Mouse (Mus musculus) MEL-GATA-1-ER (cell line): ENCODE results near the gene 3830406C13Rik.
"Not testable (repeated sequence)": the region's sequence is repeated elsewhere in the genome, so short reads cannot be mapped to it uniquely, and the experiment has no call there.

Experiments used
- DNase-seq: peaks from one replicate; pipeline ENCODE4 v3.0.0-alpha.2; 2012; ENCODE audit warnings: low read depth; ENCODE audit errors: extremely low read depth

The 3830406C13Rik gene

DNA sequence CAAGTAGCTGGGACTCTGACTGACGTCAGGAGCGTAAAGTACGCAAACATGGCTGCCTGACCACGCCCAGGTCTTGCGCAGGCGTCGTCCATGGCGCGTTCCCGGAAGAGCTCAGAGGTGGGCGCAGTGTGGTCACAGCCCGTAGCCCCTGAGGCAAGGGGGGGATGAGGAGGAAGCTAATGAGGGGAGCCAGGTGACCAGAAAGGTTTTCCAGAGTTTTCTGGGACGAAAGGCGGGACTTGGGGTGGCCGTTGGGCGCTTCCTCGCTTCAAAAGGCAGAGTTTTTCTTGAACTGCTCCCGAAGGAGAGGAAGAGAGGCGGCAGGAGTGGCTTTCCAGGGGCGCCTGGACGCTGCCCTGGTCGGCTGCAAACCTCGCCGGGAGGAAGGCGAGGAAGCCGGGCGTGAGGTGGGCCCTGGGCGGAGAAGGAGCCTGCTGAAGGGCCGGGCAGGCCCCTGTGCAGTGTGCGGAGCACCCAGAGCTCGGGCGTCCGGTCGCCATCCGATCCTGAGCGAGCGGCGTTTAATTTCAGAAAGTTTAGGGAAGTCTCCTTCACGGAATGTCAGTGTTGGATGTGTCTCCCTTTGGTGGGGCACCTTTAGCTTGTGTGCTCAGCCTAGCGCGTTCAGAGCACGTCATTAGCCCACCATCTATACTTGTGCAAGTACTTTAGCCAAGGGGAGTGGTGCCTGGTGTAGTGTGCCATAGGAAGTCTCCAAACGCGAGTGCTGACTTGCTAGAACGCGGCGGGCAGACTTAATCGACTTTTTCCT lies at the start of gene 3830406C13Rik:
Gene 3830406C13Rik (plus strand): TSS at position 33 of the 772 bp plus-strand sequence.
- peak; percentile 47 for DNase-seq

DNA sequence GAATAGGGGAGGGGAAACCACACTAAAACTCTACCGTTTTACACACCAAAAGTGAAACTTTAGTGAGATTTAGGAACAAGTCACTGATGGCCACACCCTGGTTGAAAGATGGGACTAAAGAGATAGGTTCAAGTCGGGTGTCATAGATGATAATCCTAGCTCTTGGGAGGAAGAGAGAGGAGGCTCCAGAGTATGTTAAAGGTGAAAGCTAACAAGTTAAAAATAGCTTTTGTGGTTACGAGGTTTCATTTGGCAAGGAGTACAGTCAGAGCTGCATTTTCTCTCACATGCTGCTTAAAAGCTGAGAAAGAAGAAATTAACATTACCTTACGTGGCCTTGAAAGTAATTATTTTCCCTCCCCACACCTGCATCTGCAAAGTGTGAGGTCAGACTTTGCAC lies 40.2 kb upstream of the 3830406C13Rik start:
- DNase-seq, result no peak

GRCm38 (mm10) chr14:12276031-12276430 lies 7.9 kb upstream of the 3830406C13Rik start:
- no peak for DNase-seq

GRCm38 (mm10) chr14:12283641-12284040 lies 332 bp upstream of the 3830406C13Rik start, which contains the start of gene Gm49355:
Gene Gm49355, plus strand, starts transcription at chr14:12283976.
- DNase-seq, result no peak

- DNase-seq, result not testable (repeated sequence)
Observed at GRCm38 (mm10) chr14:12289747-12290146, 5.8 kb downstream of the 3830406C13Rik start.

DNA sequence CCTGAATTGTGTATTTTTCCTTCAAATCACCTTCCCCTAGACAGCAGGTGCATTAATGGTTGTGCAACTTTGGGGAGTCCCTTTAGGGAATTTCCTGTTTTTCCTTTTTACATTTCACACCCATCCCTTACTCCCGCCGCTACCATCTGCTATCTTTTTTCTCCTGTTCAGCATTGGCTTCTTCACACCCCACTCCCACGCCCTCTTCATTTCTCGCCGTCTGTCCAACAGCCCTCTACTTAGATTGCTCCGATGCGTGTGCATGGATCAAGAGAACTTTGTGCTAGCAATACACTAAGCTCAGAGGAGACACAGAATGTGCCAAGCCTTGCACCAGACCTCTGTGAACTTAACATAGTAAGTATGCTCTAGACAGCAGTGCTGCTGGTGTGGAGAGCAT lies 12.4 kb downstream of the 3830406C13Rik start:
- no peak for DNase-seq

DNA sequence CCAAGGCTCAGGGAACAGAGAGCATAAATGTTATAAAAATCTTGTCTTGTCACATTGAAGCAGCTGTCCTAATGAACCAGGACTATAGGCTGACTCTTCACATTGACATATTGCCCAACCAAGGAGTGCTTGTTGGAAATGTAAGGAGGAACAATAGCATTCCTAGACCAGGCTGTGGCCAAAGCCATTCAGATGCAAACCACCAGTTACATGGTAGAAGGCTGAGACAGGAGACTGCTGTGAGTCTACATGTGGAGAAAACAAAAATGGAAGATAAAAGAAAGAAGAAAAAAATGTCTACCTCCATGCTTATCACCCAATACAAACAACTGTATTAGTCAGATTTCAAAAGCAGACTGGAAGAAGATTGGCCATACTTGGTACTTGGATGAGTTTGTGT lies 15.2 kb downstream of the 3830406C13Rik start:
- no peak for DNase-seq

GRCm38 (mm10) chr14:12299654-12300053 lies 15.7 kb downstream of the 3830406C13Rik start:
- no peak for DNase-seq

DNA sequence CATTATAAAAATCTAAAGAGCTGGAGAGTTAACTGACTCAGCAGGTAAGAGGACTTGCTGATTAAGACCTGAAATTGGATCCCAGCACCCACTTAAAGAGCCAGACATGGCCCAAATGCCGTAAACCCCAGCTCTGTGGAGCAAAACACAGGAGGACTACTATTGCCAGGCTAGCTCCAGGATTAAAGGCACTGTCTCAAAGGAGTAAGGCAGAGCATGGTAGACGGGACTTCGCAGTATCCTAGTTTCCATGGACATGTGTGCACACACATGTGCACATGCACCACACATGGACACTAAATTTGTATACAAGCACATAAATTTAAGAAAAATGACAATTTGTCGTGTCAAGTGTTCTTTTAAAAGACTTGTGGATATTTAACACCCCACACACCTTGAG lies 16.3 kb downstream of the 3830406C13Rik start:
- no peak for DNase-seq

- DNase-seq, result no peak
Observed at GRCm38 (mm10) chr14:12300677-12301076, 16.7 kb downstream of the 3830406C13Rik start.

GRCm38 (mm10) chr14:12303106-12303505 lies 19.1 kb downstream of the 3830406C13Rik start:
- no peak for DNase-seq

DNA sequence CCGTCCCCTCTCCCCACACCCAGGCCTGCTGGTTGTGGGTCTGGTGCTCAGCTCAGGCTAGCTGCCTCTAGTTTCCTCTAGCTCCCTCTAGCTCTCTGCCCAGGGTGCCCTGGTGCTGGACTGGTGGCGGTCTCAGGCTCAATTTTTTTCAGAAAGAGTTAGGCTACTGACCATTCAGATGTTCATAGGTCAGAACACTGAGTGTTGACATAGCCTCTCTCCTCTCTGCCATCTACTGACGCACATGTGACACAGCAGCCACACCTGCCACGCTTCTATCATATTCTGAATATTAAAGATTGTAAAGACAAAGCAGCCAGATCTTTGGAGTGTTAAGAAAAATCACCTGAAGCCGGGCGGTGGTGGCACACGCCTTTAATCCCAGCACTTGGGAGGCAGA lies 49.6 kb downstream of the 3830406C13Rik start:
- no peak for DNase-seq

GRCm38 (mm10) chr14:12334925-12335324 lies 51.0 kb downstream of the 3830406C13Rik start:
- DNase-seq, result no peak

GRCm38 (mm10) chr14:12337421-12337997 lies 53.5 kb downstream of the 3830406C13Rik start:
- DNase-seq, result no peak

GRCm38 (mm10) chr14:12337998-12338809 lies 54.2 kb downstream of the 3830406C13Rik start:
- DNase-seq, result no peak

DNA sequence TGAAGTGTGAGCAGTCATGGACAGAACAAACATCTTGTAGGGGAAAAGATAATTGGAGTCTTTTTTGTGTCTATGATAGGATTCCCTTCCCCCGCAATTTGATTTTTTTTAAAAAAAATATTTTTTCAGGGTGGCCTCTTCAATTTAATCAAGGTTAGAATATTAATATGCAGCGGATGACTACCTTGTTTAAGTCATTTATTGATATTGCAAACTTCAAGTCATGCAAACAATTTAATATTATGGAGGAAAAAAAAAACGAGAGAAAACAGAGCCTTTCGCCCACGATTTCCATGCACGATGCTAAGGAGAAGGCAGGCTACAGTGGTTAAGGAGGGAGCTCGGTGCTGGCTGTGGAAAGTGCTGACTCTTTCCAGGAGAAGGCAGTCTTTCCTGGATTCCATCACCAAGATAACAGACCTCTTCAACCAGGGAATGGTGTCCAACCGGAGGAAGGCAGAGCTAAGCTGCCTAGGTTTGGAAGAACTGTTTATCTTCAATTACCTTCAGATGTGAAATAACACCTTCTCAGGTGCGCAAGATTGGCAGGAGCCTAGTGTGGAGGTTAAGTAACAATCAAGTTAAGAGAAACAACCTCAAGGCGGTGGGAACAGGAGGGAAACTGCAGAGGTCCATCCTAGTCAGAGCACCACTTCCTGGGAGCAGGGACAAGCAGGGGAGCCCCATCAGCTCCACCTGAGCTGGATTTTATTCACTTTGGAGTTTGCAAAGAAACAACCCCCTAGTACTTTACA lies 55.0 kb downstream of the 3830406C13Rik start:
- DNase-seq, result no peak

DNA sequence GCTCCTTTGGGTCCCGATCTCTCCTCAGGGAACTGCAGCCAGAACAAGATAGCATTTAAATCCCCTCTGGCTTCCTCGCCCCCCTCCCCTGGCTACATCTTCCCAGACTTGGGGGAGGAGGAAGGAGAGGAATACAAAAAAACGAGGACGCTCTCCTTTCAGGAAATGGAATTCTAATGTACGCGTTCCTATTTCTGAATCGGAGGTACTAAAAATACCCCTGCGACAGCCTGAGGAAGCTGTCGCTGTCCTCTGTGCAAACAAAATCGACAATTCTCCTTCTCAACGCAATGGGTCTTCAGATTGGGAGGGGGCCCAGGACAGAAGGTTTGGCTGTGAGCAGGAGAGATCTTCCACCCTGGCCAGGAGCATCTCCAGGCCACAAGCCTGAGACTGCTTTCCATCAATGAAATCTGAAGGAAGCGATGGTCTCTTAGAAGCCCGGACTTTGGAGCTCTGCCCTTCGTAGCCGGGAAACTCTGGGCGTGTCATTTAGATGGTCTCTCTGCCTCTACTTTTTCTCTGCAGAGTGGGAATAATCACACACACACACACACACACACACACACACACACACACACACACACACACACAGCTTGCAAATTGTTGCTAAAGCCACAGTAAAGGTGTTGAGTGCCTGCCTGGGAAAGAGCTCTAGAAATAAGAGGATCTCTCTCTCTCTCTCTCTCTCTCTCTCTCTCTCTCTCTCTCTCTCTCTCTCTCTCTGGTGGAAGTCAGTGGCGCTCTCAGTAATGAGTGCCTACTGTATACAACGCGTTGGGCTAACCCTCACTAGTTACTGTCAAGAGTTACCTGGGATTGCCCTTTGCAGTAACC lies 56.5 kb downstream of the 3830406C13Rik start:
- no peak for DNase-seq

DNA sequence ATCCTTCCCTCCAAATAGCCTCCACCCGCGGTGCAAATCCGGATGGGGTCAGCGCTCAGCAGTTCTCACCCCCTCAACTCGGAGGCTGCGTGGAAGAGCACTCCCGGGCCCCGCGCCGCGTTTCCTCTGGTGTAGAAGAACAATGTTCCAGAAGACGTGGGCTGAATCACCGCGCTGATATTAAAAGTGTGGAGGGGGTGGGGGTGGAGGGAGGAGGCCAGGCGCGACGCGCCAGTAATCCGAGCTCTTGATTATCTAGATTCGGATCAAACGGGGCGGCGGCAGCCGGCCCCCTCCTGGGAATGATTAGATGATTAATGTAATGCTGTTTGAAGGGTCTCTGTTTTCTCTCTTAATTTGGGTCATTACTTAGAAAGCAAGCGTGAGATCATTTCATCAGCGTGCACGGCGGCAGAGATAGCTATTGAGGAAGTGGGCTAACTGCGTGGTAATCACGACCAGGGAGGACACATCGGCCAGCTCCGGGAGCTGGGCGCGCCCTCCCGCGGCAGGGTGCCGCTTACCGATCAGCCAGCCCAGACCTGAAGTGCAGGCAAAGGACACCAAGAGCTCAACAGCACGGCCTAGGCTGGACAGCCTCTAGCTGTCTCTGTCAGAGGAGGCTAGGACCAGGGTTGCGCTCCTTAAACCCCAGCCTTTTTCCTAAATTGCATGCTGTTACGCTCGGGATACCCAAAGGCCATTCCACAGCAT lies 57.3 kb downstream of the 3830406C13Rik start:
- DNase-seq, result no peak

DNA sequence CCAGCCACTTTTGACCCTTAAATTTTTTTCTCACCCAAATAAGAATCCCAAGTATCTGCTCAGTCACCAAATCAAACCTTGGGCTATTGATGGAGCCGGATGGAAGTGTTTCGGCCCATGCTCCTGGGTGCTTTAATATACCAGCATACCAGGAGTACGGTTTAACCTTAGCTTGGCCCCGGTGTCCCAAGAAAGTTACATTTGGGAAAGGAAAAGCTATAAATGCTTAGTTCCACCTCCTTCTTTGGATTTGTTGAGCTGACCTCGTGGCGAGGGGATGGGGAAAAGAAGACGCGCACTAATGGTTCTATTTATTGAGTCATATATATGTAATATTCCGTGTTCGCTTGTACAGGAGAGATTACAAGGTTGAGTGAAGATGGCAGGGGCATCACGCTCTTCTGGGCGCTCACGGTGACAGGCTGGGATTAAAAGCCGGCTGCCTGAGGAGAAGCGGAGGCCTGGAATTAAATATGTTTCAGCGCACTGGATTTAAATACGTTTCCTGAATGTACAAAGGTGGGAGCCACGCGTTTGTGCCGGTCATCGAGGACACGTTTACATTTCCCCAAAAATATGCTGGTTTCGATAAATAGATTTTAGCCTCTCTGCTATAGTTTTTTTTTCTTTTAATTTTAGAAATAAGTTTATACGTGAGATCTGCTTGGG lies 58.0 kb downstream of the 3830406C13Rik start:
- DNase-seq, result no peak
